Mouse (Mus musculus) left cerebral cortex, postnatal 4 days (tissue): ENCODE measurements around the gene Gm9918. TPM values are rescaled to one million over a fixed set of nuclear protein-coding genes. Genes with fewer than 3 reads are reported as not detected.

Experiments used
- DNase-seq: peaks from one replicate; pipeline ENCODE4 v3.0.0-alpha.2; 2022
- intact Hi-C: fragments of 180-260 bp; cut with DNase I; formaldehyde crosslinking; loops from one replicate; pipeline ENCODE4 v1.15.1; 2025
- total RNA-seq, 2 experiments: library from RNA; stranded (reverse); gene quantifications; 2 replicates each; pipeline ENCODE4 v1.2.3; 2021

Gm9918 gene
- total RNA-seq, 2 experiments from 2014 or later, result not detected

DNA sequence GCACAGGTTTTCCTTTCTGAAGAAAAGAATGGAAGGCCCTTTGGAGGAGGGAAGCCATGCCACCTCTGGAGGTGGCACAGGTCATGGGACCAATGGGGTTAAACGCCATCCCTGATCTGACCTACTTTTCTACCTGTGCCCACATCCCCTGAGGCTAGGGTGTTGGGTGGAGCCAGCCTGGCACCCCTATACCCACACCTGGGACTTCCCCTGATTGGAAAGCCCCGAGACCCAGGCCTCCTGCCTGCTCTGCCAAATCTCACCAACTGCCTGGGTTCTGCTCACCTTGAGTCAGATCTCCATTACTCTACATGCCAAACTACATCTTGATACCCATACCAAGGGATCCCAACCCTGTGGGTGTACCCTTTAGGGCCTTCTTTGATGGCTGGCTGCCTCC is 7.3 kb upstream of the Gm9918 start:
- intact Hi-C loops, result no loop called here
- DNase-seq, result no peak

DNA sequence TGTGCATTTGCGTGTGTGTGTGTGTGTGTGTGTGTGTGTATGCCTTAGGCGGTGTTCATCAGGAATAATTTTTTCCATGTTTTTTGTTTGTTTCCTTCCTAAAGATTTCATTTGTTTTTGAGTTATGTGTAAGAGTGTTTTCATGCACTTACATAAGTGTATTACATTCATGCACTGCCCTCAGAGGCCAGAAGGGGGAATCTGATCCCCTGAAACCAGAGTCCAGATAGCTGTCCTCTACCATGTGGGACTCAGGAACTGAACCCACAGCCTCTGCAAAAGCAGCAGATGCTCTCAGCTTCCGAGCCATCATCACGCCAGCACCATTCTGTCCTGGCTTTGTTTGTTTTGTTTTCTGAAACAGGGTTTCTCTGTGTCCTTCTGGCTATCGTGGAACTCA is 4.8 kb upstream of the Gm9918 start:
- DNase-seq, result no peak
- intact Hi-C loops, result no loop called here

DNA sequence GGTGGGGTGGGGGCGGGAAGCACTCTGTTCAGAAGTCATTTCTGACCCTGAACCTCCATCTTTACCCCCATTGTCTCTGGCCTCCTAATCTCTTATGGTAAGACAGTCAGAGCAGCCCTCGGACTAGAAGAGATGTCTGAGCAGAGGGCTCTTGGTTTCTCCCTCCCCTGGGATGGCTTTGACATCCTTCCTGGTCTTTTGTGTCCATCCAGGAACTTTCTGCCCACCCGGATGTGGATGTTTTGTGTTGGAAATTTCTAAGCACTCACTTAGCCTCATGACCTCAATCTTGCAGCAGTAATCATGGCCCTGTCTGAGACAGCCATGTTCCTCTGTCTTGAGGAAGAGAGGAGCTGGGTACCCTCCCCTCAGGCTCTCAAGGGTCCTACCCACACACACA is 1.1 kb downstream of the Gm9918 start:
- DNase-seq, result no peak
- intact Hi-C loops, result no loop called here

DNA sequence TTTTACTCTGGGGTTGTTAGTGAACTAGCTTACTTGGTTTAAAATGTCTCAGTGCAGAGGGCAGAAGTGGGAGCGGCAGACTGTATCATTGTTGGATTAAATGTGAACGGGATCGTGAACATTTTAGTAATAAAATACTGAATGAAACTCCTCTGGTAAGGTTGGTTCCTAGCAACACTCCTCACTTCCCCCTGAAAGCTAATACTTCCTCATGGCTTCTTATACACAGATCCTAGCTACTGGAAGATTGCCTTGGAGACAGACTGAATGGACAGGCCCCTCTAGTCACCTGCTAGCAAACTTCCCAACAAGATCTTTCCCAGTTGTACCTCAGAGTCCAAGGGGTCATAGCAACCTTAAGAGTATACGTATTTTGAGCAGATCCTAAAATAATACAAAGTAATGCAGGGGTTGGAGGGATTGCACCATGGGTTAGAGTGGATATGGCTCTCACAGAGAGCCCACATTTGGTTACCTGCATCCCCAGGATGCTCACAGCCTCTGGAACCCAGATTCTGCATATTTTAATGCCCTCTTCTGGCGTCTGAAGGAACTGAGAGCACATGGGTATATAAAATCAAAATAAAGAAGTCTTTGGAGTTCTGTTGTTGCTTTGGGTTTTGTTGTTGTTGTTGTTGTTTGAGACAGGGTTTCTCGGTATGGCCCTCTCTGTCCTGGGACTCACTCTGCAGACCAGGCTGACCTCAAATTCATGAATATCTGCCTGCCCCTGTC is 3.8 kb downstream of the Gm9918 start:
- intact Hi-C loops, result no loop called here
- DNase-seq, result no peak

DNA sequence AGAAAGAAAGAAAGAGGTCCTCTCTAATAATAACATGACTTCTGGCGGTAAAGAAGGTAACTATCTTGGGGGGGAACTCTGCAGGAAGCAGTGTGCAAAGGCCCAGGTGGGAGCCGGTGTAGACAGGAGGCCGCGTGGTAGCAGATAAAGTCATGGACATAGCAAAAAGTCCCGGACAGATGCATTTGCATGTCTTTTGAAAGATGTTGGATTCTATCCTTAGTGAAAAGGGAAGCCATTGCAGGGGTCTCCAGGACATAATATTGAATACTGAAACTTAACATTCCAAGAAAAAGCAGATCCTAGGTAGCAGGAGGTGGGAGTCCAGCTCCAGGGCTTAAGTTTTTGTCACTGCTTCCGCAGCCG is 8.3 kb downstream of the Gm9918 start:
- no peak for DNase-seq
- intact Hi-C loops, result no loop called here

DNA sequence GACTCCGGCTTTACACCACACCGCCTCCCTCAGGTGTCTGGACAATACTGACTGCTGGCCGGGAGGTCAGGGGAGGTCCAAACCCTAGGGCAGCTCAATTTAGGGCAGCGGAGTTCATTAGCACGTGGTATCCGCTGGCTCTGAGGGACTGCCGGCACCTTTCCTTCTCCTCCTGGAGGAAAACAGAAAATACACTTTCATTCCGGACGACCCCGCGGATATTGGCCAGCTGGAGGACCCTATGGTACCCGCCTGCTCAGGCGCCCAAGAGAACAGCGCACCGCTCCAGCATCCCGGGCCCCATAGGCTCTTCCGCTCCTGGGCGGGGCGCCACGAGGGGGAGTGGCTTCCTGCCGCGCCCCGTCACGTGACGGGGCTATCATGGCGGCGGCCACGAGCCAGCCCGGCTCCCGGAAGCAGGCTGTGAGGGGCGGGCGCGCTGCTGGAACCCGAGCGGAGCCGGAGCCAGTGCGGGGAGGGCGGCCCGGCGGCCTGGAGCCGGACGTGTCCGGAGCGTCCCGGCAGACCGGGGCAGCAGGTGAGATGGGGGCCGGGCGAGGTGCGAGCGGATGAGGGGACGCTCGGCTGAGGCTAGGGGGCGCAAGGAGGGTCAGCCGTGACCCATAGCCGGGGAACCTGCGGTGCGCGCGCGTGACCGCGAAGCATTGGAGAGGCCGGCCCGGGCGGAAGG is 8.9 kb downstream of the Gm9918 start, which contains the start of gene Mfsd5:
Gene Mfsd5, plus strand, starts transcription at position 363 of the 691 bp plus-strand sequence.
- intact Hi-C loops, result no loop called here
- DNase-seq, result peak; percentile 94

DNA sequence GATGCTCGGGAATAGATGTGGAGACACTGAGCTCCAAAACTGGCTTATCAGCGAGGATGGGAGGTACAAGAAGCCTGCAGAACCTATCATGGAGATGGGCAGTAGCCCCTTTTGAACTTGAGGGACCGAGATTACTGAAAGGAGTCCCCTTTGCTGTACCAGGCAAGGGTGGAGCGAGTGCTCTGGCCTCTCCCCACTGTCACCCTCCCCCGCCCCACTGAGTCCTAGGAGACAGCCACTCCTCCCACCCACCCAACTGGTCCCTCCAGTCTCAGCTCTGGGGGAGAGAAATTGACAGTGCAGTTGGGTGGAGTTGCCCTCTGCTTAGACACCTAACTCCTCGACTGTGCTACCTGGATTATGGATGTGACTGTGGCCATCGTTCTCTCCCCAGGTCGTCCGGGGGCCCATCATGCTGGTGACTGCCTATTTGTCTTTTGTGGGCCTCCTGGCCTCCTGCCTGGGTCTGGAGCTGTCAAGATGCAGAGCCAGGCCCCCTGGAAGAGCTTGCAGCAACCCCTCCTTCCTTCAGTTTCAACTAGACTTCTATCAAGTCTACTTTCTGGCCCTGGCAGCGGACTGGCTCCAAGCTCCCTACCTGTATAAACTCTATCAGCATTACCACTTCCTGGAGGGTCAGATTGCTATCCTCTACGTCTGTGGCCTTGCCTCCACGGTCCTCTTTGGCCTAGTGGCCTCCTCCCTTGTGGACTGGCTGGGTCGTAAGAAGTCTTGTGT is 9.6 kb downstream of the Gm9918 start:
- intact Hi-C loops, result no loop called here
- no peak for DNase-seq

DNA sequence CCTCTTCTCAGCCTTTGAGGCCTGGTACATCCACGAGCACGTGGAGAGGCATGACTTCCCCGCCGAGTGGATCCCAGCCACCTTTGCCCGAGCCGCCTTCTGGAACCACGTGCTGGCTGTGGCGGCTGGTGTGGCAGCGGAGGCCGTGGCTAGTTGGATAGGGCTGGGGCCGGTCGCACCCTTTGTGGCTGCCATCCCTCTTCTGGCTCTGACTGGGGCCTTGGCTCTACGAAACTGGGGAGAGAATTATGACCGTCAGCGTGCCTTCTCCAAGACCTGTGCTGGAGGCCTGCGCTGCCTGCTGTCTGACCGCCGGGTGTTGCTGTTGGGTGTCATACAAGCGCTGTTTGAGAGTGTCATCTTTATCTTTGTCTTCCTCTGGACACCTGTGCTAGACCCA is 10.3 kb downstream of the Gm9918 start:
- DNase-seq, result no peak
- intact Hi-C loops, result no loop called here

DNA sequence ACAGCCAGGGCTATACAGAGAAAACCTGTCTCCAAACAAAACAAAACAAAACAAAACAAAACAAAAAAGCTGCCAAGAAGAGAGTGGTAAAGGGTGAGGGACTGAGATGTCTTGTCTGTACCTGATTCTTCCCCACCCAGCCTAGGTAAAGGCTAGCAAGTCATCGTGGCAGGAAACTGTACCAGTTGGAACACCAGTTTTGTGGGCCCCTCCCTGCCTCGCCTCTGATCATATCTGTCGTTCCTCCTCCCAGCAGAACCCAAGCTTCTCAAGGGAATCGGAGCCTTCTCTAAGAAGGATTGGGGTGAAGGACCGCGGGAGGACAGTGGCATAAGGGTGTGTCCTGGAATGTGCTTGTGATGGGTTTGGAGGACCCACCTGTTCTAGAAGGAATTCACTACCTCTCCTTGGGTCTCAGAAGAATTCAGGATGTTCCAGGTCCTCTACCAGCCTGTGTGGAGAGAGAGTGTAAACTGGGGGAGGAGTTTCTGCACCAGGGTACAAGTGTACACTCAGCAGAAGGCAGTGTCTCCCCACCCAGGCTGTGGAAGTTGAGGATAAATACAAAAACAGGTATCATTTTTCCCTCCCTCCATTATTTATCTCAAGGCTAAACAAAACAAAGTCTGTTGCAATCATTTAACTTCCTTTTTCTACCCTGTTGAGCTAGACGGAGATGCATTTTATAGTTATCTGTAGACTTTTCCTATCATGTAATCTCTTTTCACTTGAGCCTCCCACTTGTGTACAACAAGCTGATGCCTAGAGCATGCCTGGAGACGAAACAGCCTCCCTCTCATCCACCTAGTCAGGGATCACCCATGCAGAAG is 12.3 kb downstream of the Gm9918 start:
- DNase-seq, result no peak
- intact Hi-C loops, result no loop called here

DNA sequence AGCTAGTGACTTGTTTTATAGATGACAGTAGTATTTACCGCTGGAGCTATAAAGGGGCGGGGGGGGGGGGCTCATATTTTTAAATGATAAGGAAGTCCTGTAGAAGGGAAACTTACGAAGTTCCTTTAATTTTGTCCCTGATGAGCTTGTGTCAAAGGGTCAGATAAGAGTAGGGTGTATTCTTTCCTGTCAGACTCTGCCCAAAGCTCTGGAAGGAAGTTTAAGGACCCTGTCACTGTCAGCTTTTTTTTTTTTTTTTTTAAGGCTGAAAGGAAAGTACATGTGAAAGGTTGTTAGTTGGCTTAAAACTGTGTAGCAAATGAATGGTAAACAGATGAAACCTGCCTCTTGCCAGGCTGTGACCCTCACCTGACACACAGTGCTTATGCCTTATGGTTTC is 13.3 kb downstream of the Gm9918 start:
- no peak for DNase-seq
- intact Hi-C loops, result no loop called here

DNA sequence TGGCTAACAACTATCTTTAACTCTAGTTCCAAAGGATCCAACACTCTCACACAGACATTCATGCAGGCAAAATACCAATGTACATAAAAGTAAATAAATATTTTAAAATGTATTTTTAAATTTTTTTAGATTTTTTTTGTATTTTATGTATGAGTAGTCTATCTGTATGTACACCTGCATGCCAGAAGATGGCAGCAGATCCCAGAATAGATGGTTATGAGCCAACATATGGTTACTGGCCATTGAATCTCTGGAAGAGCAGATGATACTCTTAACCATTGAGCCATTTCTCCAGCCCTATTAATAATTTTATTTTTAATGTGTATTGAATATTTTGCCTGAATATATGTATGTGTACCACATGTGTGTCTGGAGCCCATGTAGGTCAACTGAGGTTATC is 17.0 kb downstream of the Gm9918 start:
- peak; percentile 23 for DNase-seq
- intact Hi-C loops, result no loop called here

DNA sequence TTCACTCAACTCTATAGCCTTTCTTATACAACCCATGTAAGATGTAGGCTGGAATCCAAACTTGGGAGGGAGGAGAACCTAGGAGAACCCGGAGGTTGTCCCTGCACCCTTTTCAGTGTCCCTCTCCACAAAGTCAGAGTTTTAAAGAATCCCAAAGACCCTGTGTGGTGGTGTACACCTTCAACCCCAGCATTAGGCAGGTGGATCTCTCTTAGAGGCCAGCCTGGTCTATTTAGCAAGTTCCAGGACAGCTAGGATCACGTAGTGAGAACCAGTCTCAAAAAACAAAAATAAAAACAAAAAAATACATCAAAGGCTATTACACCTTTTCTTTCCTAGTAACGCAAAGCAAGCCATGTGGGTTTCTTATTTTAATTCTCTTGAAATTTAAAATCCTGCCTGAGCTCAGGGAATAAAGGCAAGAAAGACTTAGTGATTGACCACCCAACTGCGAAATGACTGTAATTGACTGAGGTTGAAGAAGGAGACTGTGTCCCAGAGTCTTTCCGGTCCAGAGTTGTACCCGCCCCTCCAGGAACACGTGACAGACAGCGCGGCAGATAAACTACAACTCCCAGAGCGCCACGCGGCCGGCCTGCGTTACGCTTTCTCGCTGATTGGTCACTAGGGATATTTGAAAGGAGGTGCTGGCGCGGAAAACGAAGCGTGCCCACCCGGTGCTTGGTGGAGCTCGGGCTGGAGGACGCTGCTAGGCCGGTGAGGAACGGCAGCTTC is 25.4 kb downstream of the Gm9918 start, which contains the start of gene Espl1:
Gene Espl1, plus strand, starts transcription at position 634 of the 735 bp plus-strand sequence.
- DNase-seq, result peak; percentile 96
- intact Hi-C loops, result no loop called here

DNA sequence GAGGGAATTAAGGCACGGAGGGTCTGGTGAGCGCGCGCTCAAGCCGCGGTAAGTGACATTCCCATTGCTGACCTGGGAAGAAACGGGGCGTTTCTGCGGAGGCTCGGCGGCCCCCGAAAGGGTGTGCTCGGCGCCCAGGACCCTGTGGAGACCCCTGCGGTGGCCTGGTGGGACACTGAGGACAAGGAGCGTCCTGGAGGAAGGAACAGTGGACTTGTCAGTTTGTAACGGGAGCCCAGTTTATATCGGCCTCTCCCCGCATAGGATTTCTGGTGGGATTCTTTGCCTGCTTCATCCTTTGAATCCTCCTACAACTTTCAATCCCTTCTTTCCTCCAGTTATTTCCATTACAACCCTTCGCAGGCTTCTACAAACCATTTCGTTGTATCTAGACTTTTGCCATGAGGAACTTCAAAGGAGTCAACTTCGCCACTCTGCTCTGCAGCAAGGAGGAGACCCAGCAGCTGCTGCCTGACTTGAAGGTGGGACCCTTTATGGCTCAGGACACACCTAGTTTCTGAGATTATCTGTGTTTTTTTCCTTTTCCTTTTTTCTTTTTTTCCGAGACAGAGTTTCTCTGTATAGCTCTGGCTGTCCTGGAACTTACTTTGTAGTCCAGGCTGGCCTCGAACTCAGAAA is 26.1 kb downstream of the Gm9918 start:
- DNase-seq, result no peak
- intact Hi-C loops, result no loop called here

DNA sequence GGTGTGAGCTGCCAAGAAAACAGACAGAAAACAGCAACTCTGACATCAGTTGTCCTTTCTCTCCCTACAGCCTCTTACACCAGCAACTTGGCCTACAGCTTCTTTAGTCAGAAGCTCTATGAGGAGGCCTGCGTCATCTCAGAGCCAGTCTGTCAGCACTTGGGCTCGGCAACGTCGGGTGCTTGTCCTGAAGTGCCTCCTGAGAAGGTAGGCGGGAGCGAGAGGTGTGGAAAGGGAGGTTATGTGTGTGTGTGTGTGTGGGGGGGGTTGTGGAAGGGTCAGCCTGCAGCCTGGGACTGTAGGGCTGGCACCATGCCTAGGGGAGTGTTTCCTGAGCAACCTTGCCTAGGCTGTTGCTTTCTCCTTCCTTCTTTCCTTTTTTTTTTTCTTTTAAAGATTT is 32.2 kb downstream of the Gm9918 start:
- no peak for DNase-seq
- intact Hi-C loops, result no loop called here

DNA sequence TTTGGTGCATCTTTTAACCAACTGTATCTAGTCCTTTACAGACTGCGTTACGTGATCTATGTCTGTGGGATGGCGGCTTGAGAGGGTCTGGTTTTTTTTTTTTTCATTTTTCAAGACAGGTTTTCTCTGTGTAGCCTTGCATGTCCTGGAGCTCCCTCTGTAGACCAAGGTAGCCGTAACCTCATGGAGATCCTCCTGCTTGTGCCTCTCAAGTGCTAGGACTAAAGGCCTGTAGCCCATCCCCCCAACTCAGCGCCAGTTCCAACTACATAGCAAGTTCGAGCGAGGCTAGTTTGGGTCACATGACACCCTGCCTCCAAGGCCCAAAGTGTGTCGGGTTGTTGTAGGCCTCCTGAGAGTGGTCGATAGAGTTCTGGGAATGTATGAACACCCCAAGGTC is 38.4 kb downstream of the Gm9918 start:
- DNase-seq, result no peak
- intact Hi-C loops, result no loop called here

DNA sequence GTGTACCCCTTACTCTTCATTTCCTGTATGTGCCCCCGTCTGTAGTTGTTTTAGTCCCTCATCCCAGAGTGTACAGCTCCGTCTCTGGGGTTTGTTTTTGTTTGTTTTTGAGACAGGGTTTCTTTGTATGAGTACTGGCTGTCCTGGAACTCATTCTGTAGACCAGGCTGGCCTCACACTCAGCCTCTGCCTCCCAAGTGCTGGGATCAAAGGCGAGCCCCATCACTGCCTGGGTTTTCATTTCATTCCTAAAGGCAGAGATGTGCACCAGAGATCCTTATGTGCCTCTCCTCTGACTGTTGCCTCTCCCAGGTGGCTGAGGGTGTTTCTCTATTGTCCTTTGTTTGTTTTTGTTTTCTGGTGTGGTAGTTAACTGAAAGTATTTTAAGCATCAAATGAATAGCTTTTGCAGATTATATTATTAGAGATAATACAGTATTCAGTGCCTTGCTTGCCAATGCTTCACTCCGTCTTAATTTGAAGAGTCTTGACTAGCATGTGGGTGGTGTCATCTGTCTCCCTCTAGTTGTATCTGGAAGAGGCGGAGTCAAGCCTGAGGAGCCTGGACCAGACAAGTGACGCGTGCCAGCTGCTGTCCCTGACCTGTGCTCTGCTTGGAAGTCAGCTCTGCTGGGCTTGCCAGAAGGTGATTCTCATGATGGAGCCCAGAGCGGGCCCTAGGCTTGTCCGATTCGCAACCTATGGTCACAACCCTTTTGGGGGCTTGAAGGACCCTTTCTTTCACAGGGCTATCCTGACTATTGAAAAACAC is 39.9 kb downstream of the Gm9918 start:
- intact Hi-C loops, result no loop called here

DNA sequence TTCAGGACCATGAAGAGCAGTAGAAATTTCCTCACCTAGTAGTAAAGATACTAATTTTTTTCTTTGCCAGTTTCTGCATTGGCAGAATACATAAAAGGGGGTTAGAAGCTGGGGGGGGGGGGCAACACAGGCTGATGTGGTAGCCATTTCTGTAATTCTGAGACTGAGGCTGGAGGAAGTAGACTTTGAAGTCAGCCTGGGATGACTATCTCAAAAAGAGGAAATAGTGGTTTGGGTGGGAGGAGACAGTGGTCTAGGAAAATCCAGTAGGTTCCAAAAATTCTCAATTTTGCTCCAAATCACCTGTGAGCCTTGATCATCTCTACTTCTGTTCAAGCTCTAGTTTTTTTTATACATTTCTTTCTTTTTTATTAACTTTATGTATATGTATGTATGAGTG is 41.1 kb downstream of the Gm9918 start:
- DNase-seq, result no peak
- intact Hi-C loops, result no loop called here

More for the DNA sequence above, 39.9 kb downstream of the Gm9918 start:
- no peak for DNase-seq

DNA sequence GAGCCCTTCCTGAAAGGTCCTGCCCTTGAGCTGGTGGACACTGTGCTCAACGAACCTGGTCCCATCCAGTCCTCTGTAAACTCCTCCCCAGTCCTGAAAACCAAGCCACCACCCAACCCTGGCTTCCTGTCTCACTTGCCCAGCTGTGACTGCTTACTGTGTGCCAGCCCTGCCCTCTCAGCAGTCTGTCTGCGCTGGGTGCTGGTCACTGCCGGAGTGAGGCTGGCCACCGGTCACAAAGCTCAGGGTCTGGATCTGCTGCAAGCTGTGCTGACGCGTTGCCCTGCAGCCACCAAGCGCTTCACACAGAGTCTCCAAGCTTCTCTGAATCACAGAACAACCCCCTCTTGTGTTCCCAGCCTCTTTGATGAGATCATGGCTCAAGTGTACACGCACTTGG is 44.9 kb downstream of the Gm9918 start:
- intact Hi-C loops, result no loop called here

DNA sequence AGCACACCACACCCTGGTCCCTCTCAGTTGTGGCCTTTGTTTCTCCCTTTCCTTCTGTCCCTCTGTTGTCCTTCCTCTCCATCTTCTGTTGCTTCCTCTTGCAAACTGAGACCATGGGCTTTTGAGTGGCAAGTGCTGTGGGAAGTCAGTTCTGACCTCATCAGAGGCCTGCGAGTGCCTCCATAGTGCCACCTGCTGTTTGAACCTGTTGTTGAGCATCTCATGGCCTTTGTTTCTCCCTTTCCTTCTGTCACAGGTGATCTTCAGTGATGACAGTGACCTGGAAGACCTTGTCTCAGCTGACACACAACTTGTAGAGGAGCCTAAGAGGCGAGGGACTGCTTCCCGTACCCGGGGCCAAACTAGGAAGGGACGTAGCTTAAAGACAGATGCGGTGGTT is 45.9 kb downstream of the Gm9918 start:
- peak; percentile 39 for DNase-seq
- intact Hi-C loops, result no loop called here

More for the DNA sequence above, 44.9 kb downstream of the Gm9918 start:
- DNase-seq, result no peak
